Mouse (Mus musculus): Measurements from ENCODE around the gene Hist1h2bl.

Gene Hist1h2bl

DNA sequence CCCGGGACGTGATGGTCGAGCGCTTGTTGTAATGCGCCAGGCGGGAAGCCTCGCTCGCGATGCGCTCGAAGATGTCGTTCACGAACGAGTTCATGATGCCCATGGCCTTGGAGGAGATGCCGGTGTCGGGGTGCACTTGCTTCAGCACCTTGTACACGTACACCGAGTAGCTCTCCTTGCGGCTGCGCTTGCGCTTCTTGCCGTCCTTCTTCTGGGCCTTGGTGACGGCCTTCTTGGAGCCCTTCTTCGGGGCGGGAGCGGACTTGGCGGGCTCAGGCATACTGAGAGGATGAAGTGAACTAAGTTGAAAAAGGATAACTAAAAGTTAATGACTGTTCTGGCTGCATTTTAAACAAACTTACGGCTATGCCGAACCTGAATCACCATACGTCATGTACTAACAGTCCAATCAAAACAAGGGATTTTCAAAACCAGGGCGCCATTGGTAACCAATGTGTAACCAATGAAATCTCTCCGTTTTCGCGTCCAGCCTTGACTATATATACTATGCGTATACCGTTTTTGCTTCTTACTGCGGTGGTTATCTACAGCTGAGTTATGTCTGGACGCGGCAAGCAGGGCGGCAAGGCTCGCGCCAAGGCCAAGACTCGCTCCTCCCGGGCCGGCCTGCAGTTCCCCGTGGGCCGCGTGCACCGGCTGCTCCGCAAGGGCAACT is at the start of gene Hist1h2bl, which contains the start of gene Hist1h2ai:
TSS of gene Hist1h2bl (minus strand) at position 280 of the 676 bp plus-strand sequence.
TSS of gene Hist1h2ai (plus strand) at position 559 of the 676 bp plus-strand sequence.
- peak; percentile 90 for DNase-seq (ENCODE audit: low read depth)

DNA sequence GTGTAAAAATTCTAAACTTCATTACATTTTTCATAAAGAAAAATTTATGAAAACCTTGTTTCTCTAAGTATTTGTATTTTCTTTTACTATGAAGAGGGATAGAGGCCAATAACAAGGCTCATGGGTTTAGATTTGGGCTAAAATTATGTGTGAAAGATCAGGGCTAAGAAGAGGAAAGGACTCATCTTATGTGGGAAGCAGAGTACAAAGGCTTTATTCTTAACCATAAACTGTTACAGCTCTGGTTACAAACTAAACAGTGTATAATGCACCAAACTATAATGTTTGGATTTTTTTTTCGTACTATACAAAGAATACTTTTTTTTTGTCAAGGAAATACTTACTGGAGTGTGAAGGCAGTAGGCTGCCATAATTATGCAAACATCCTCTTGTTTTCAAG is 39.8 kb upstream of the Hist1h2bl start:
- no peak for DNase-seq (ENCODE audit: low read depth)

DNA sequence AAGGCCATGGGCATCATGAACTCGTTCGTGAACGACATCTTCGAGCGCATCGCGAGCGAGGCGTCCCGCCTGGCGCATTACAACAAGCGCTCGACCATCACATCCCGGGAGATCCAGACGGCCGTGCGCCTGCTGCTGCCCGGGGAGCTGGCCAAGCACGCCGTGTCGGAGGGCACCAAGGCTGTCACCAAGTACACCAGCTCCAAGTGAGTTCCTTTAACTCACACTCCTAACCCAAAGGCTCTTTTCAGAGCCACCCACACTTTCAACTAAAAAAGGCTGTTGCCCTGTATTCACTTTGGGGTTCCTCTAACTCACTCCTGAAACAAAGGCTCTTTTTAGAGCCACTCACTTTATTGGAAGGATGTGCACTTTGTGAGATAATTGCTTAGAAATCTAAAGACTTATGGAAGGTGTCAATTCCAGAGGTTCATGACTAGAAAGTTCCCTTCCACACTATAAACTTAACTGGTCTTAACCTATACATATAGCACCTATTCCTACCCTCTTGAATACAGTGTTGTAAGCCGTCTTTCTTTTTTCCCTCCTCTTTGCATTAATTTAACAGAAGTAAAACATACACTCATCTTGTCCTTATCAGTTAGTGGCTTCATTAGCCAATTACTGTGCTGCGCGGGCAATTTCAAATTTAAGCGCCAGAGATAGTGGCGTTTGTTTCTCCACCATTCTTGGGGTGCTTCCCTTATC is 38.5 kb upstream of the Hist1h2bl start:
- DNase-seq (ENCODE audit: low read depth), result peak; percentile 50

DNA sequence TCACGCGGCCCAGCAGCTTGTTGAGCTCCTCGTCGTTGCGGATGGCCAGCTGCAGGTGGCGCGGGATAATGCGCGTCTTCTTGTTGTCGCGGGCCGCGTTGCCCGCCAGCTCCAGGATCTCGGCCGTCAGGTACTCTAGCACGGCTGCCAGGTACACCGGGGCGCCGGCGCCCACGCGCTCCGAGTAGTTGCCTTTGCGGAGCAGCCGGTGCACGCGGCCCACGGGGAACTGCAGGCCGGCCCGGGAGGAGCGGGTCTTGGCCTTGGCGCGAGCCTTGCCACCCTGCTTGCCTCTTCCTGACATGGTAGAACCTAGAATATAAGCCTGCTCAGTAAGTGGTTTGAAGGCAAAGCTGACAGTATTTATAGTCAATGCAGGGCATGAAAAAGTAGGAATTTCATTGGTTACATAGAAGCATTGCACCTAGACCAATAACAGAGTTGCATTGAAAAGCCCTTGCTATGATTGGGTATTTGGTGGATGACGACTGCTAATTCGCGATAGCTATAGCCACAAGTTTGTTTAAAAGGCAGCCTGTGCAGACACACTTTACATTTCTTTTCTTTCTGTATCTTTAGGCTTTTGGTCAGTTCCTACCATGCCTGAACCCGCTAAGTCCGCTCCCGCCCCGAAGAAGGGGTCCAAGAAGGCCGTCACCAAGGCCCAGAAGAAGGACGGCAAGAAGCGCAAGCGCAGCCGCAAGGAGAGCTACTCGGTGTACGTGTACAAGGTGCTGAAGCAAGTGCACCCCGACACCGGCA is 37.8 kb upstream of the Hist1h2bl start, which contains the start of the genes Hist1h2ak and Hist1h2bn:
TSS of gene Hist1h2ak (minus strand) at position 304 of the 762 bp plus-strand sequence.
TSS of gene Hist1h2bn (plus strand) at position 600 of the 762 bp plus-strand sequence.
- peak; percentile 87 for DNase-seq (ENCODE audit: low read depth)

DNA sequence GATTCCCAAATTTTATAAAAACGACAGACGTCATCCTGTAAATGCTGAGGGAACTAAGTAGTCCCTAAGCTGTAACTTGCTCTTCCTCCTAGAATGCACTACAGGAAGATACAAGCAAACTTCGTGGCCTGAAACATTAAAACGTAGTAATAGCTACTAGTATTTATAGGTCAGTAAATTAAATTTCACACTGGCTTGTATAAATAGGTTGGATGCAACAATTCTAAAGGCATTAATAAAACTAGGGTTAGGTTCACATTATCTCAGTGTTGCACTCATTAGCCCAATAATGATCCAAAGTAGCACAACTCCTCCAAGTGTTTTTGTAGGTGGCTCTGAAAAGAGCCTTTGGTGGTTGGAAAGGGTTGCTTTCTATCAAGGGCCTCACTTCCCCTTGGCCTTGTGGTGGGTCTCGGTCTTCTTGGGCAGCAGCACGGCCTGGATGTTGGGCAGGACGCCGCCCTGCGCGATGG is 37.1 kb upstream of the Hist1h2bl start:
- DNase-seq (ENCODE audit: low read depth), result no peak

DNA sequence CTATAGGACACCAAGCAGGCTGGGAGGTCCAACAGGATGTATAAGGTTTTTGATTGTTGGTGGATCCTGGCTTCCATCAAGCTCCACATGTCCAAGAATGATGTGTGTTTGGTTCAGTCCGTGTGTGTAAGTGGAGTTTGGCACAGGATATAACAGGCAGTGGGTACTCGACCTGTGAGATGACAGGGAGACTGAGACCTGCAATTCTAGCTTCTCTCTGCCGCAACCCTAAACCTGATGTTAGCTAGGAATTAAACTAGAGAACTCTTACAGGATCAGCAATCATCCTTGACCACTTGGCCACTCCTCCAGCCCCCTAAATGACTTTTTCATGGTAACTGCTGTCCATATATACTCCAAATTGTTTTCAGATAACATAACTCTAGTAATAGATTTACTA is 36.4 kb upstream of the Hist1h2bl start:
- no peak for DNase-seq (ENCODE audit: low read depth)

DNA sequence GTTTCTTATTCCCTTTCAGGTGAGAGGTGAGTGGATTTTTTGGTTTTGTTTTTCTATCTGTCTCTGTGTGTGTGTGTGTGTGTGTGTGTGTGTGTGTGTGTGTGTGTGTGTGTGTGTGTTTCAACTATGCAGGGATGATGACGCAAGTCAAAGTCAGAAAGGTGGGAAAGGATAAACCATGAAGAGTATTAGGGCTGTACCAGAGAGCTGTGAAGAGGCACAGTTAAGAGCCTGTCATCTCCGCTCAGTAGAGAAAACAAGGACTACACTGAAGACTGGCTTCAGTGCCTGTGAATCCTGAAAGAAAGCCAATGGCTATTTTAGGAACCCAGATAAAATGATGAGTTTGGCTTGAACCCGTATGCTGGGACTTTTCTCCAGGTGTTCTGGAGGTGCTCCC is 35.9 kb upstream of the Hist1h2bl start:
- DNase-seq (ENCODE audit: low read depth), result no peak

DNA sequence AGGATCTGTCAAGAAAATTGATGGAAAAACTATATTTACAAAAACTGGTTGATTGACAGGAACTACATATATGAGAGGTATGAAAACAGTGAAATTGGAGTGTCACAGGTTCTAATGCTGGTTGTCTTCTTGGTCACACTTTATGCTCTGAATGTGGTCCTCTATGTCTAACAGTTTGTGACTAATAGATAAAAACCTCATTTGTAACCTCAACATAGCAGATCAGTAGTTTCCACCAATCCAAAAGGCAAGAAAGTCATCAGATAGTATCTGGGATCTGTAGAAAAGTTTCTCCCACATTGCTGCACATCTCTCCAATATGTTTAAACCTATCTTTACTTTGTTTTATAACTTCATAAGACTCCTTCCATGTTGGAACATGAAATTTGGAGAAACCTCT is 35.5 kb upstream of the Hist1h2bl start:
- no peak for DNase-seq (ENCODE audit: low read depth)

DNA sequence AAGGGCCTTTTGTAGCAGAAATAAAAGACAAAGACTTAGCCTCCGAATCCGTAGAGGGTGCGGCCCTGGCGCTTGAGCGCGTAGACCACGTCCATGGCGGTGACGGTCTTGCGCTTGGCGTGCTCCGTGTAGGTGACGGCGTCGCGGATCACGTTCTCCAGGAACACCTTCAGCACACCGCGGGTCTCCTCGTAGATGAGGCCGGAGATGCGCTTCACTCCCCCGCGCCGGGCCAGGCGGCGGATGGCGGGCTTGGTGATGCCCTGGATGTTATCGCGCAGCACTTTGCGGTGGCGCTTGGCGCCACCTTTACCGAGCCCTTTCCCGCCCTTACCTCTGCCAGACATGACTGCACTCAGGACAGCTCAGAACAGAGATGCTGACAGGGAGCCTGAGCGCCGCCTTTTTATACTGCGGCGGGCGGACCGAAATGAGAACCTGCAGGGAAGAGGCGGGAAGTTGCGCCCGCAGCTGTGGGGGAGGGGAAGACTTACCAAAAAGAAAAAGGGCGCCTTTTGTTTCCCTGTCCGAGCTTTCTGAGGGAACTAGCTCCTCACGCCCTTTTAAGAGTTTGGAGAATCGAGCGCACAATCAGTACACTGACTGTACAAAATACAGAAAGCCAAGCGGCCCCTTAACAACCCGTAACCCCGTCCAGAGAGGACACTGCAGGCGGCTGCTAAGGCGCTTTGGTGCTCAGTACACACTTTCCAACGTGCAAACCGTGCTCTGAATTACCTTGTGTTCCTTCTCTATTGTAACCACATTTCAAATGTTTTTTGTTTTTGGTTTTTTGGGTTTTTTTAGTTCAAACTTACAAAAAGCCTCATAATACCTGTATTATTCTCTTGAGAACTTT is 34.4 kb upstream of the Hist1h2bl start, which contains the start of gene Hist1h4k:
TSS of gene Hist1h4k (minus strand) at position 347 of the 859 bp plus-strand sequence.
- DNase-seq (ENCODE audit: low read depth), result peak; percentile 74

DNA sequence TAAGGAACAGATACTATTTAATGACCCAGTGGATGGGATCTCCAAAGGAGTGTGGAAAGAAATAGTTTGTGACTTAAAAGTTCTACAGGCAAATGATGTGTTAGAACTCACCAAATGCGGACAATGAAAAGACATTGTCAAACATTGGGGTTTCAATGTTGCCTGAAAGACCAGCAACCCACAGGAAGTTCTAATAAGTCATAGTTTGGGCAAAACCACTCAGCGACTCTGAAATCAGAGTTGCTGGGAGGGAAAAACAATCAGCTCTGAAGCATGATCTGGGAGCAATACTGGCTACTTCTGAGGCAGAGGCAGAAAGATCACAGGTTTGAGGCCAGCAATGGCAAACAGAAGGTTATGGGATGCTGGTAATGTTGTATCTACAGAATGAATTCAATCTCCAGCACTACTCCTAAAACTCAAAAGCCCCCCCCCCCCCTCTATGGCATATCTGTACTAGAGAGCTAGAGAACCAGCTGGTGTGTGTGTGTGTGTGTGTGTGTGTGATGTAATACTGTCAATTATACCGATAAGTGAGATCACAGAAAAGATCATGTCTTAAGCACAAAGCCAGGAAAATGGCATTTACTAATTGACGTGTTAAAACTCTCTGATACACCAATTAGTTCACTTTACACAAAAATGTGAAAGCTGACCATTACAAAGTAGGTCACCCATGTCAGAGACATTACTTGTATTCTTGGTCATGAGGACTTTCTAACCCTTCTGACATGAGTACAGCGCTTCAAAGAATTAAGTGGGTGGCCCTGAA is 33.6 kb upstream of the Hist1h2bl start:
- DNase-seq (ENCODE audit: low read depth), result no peak

DNA sequence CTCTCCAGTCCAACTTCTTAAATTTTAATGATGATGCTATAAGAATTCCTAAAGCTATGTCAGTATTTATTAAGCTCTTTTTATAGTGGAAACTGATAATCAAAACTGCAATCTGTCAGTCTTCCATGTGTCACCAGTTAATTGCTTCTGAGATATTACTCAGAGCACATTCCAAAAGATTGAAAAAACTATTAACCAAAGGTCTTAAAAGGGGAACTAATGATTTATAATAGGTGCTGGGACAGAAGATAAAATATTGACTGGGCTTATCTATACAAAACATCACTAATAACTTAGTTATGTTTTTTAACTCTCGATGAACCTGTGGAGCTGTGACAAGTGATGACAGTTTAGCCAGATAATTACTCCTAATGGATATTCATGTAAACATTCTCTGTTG is 29.1 kb upstream of the Hist1h2bl start:
- DNase-seq (ENCODE audit: low read depth), result no peak

DNA sequence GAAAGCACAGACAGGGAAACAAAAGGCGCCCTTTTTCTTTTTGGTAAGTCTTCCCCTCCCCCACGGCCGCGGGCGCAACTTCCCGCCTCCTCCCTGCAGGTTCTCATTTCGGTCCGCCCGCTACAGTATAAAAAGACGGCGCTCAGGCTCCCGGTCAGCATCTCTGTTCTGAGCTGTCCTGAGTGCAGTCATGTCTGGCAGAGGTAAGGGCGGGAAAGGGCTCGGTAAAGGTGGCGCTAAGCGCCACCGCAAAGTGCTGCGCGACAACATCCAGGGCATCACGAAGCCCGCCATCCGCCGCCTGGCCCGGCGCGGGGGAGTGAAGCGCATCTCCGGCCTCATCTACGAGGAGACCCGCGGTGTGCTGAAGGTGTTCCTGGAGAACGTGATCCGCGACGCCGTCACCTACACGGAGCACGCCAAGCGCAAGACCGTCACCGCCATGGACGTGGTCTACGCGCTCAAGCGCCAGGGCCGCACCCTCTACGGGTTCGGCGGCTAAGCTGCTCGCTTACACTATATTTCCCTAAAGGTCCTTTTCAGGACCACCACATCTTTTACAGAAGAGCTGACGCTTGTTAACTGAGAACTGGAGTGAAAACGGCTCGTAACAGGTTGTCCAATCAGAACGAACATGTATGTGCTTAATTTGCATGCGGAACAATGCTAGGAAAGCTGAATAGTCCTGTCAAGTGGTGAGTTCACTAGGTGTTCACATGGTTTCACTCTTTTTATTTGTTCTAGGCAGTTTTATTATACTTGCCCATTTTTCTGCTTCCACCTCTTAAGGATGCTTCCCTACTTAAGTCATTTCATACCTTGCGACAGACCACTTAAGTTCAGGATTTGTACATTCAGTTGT is 19.2 kb upstream of the Hist1h2bl start, which contains the start of gene Hist1h4j:
TSS of gene Hist1h4j (plus strand) at position 159 of the 862 bp plus-strand sequence.
- DNase-seq (ENCODE audit: low read depth), result peak; percentile 71

DNA sequence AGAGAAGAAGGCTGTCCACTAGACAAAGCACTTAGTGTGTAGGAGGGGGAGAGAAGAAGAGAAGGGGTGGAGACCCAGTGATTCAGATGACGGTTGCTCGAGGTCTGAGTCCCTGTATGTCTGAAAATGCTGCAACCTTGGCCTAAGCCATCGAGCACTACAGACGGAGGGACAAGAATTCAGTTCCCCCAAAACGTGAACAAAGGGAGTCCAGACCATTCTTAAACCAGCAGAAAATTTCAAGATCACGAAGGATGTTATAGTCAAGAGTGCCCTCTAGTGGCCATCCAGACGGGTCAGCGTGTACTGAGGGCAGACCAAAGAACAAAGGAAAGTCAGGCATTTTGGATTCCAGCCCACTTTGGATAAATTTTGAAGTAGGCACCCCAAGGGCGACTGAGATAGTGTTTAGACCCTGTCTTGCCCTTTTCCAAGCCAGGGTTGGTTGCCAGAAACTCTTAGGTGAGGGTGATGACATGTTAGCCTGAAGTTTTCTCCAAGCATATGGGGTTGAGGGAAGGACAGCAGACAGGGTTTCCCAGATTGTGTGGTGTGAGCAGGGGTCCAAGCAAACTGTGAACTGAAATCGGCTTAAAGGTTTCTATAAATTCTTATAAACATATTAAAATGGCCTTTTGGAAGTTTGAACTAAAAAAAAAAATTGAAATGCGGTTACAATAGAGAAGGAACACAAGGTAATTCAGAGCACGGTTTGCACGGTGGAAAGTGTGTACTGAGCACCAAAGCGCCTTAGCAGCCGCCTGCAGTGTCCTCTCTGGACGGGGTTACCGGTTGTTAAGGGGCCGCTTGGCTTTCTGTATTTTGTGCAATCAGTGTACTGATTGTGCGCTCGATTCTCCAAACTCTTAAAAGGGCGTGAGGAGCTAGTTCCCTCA is 18.3 kb upstream of the Hist1h2bl start:
- peak; percentile 81 for DNase-seq (ENCODE audit: low read depth)

DNA sequence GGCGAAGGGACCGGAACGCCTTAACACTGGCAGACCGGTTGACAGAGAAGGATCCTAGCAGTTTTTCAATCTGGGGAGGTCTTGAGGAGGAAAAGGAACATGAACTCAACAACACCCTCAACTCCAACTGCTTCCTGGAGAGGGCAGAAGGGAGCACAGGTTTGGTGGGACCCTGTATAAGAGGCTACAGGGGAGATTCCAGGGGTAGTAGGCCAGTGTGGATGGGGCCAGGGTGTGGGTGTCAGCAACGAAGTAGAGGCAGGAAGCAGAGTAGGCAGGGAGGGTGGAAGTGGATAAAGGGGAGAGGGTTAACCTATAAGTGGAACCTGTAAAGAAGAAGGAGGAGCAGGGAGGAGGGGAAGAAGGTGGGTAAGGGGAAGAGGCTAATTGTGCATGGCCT is 17.5 kb upstream of the Hist1h2bl start:
- DNase-seq (ENCODE audit: low read depth), result no peak

DNA sequence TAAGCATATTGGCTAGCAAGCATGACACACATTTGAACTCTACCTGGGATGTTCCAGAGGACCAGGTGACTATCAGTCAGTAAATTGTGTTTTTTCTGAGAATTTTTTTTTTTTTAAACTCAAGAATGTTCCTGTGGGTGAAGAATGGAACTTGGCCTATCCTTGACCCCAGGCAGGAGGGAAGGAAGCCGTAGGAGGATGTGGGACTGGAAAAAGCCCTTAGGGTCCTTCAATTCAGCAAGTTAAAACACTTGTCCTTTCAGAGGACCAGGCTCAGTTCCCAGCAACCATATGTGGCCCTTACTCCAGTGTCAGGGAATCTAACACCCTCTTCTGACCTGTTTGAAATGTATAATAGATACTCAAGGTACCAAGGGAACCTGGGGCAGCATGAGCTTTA is 13.6 kb upstream of the Hist1h2bl start:
- no peak for DNase-seq (ENCODE audit: low read depth)

DNA sequence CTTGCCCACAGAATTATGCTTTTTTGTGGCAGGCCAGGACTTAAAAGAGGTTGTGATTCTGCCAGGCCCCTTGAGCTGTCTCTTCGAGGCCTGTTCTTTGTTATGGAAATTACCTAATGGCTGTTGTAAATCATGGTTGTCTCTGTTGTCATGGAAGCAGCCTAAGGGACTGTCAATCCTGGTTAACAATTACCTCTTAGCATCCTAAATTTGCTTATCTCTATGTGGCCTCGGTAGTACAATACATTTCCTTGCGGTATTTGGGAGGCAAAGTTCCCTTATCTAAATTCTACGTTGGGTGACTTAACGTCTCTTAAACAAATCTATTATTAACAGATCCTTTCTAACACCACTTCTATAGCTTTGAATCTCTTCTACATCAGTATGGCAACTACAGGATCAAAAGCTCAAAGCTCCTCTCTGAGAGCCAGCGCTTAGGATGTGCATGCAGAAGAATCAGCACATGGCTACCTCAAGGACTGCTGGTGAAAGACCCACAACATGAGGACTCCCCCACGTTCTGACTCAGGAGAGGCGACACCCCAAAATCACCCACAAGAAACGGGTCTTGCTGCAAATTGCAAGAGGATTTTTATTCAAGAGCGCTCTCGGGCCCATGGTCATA is 12.1 kb upstream of the Hist1h2bl start:
- DNase-seq (ENCODE audit: low read depth), result no peak

DNA sequence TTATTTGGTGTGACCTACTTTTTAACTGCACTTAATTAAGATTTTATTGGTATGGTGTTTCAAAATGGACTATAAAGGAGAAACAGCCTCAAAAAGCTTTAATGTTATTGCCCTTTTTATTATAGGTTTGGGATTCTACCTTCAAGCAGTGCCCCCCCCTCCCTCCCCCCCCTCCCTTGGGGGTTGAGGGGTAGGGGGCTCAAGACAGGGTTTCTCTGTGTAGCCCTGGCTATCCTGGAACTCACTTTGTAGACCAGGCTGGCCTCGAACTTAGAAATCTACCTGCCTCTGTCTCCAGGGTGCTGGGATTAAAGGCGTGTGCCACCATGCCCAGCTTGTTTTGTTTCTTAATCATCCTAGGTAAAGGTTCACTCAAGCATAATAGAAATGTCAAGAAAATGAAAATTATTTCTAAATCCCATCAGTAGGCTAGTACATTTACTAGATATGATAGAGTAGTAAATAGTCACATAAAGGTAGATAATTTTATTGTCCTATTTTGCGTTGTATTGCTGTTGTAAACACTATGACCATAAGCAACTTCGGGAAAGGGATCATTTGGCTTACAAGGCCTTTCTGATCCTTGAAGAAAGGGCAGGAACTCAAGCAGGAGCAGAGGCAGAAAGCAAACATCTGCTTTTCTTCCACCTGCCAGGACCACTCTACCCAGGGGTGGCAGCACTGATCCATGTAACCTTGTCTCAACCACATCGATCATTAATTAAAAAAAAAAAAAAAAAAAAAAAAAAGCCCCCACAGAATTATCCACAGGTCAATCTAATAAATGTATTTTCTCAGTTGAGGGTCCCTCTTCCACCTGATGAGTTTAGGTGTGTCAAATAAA is 7.3 kb upstream of the Hist1h2bl start:
- no peak for DNase-seq (ENCODE audit: low read depth)
